Mouse (Mus musculus) thymus, adult 18-20 months (tissue): Measurements from ENCODE around the gene Reln.

ENCODE experiments used
- DNase-seq, 2 experiments: peaks; one replicate each; pipeline ENCODE4 v3.0.0; 2022; ENCODE audit warnings: mixed read lengths in 2 of 2

Reln gene

GRCm38 (mm10) chr5:22208311-22209021 is 136.0 kb downstream of the Reln start:
- no peak for DNase-seq

GRCm38 (mm10) chr5:22197926-22198325 is 146.6 kb downstream of the Reln start:
- DNase-seq, result no peak

- no peak for DNase-seq
Observed at GRCm38 (mm10) chr5:22196891-22197290, 147.6 kb downstream of the Reln start.

GRCm38 (mm10) chr5:22196476-22196875 is 148.0 kb downstream of the Reln start:
- DNase-seq, result no peak

GRCm38 (mm10) chr5:22195352-22195941 is 149.1 kb downstream of the Reln start:
- DNase-seq, result no peak

GRCm38 (mm10) chr5:22191784-22192183 is 152.7 kb downstream of the Reln start:
- no peak for DNase-seq

- DNase-seq, result no peak
Observed at GRCm38 (mm10) chr5:22190333-22190732, 154.2 kb downstream of the Reln start.

- no peak for DNase-seq
Observed at GRCm38 (mm10) chr5:22187599-22187998, 156.9 kb downstream of the Reln start.

- DNase-seq, result no peak
Observed at GRCm38 (mm10) chr5:22176480-22176879, 168.0 kb downstream of the Reln start.

- no peak for DNase-seq
Observed at GRCm38 (mm10) chr5:22171336-22171735, 173.2 kb downstream of the Reln start.

GRCm38 (mm10) chr5:22164060-22164934 is 180.2 kb downstream of the Reln start:
- no peak for DNase-seq

GRCm38 (mm10) chr5:22160935-22161334 is 183.6 kb downstream of the Reln start:
- DNase-seq, result no peak

GRCm38 (mm10) chr5:22158754-22159153 is 185.7 kb downstream of the Reln start:
- DNase-seq, result no peak

- no peak for DNase-seq
Observed at GRCm38 (mm10) chr5:22153601-22154000, 190.9 kb downstream of the Reln start.

GRCm38 (mm10) chr5:22141821-22142220 is 202.7 kb downstream of the Reln start:
- no peak for DNase-seq

- DNase-seq, result no peak
Observed at GRCm38 (mm10) chr5:22139015-22139414, 205.5 kb downstream of the Reln start.

GRCm38 (mm10) chr5:22134402-22134801 is 210.1 kb downstream of the Reln start:
- DNase-seq, result no peak

- DNase-seq, result no peak
Observed at GRCm38 (mm10) chr5:22131730-22132522, 212.6 kb downstream of the Reln start.

GRCm38 (mm10) chr5:22127583-22127982 is 216.9 kb downstream of the Reln start:
- DNase-seq, result no peak

- DNase-seq, result no peak
Observed at GRCm38 (mm10) chr5:22119296-22119695, 225.2 kb downstream of the Reln start.

GRCm38 (mm10) chr5:22118456-22118855 is 226.0 kb downstream of the Reln start:
- no peak for DNase-seq

- DNase-seq, result no peak
Observed at GRCm38 (mm10) chr5:22116922-22117321, 227.6 kb downstream of the Reln start.
